Mouse (Mus musculus) midbrain, embryonic 14.5 days (tissue): ENCODE data around the gene Polr3c. TPM values are rescaled to one million over a fixed set of nuclear protein-coding genes. Genes with fewer than 3 reads are reported as not detected.
"Not testable (repeated sequence)": the region's sequence is repeated elsewhere in the genome, so short reads cannot be mapped to it uniquely, and the experiment has no call there.

Source experiments
- ATAC-seq: fragments of 200-750 bp; cut with Nextera tagmentation; 2 replicates; pipeline ENCODE4 v1.8.0; 2017; ENCODE audit warnings: moderate number of reproducible peaks, moderate library complexity; ENCODE audit not compliant: low FRiP score, low TSS enrichment
- DNase-seq: peaks from one replicate; pipeline ENCODE4 v3.0.0-alpha.2; 2015
- H3K27ac ChIP-seq: fragments of 300-500 bp; sonication (generic); replicated peaks from 2 replicates; pipeline ENCODE4 v1.5.1; 2014; ENCODE audit warnings: mild to moderate bottlenecking, low read depth, low read length, moderate library complexity
- H3K27me3 ChIP-seq: fragments of 300-500 bp; sonication (generic); 2 replicates; pipeline ENCODE4 v1.6.1; 2014; ENCODE audit warnings: low read length, control low read depth, mixed read lengths; ENCODE audit not compliant: control insufficient read depth, insufficient read depth
- H3K36me3 ChIP-seq: fragments of 300-500 bp; sonication (generic); 2 replicates; pipeline ENCODE4 v1.6.1; 2014; ENCODE audit warnings: low read length, control low read depth; ENCODE audit not compliant: control insufficient read depth, insufficient read depth
- H3K4me1 ChIP-seq: fragments of 300-500 bp; sonication (generic); 2 replicates; pipeline ENCODE4 v1.6.1; 2014; ENCODE audit warnings: mild to moderate bottlenecking, antibody characterized with exemption, low read length, control low read depth; ENCODE audit not compliant: control insufficient read depth, insufficient read depth
- H3K4me2 ChIP-seq: fragments of 300-500 bp; sonication (generic); 2 replicates; pipeline ENCODE4 v1.6.1; 2014; ENCODE audit warnings: mild to moderate bottlenecking, low read length, moderate library complexity
- H3K4me3 ChIP-seq: fragments of 300-500 bp; sonication (generic); replicated peaks from 2 replicates; pipeline ENCODE4 v1.5.1; 2014; ENCODE audit warnings: low read depth, low read length
- H3K9ac ChIP-seq: fragments of 300-500 bp; sonication (generic); replicated peaks from 2 replicates; pipeline ENCODE4 v1.6.1; 2014; ENCODE audit warnings: mild to moderate bottlenecking, low read length, moderate library complexity
- H3K9me3 ChIP-seq: fragments of 300-500 bp; sonication (generic); 2 replicates; pipeline ENCODE4 v1.6.1; 2016; ENCODE audit warnings: low read length, control low read depth, mixed read lengths; ENCODE audit not compliant: control insufficient read depth
- WGBS: fragments of 180-500 bp; shearing (Covaris S2); extraction: QIAGEN DNeasy Blood & Tissue Kit; methylation state at CpG from one replicate; pipeline ENCODE4 v1.1.7; 2014; 5-methylcytosine and 5-hydroxymethylcytosine counted together
- polyA plus RNA-seq: library from polyadenylated mRNA; unstranded; fragments of >200 nt; fragmentation: Nextera tagmentation; extraction: Ambion mirVana; gene quantifications from 2 replicates; pipeline ENCODE4 v1.2.1, GENCODE M21; 2014

Gene Polr3c
- polyA plus RNA-seq, 1 experiment from 2014 or later: 28.7 TPM

DNA sequence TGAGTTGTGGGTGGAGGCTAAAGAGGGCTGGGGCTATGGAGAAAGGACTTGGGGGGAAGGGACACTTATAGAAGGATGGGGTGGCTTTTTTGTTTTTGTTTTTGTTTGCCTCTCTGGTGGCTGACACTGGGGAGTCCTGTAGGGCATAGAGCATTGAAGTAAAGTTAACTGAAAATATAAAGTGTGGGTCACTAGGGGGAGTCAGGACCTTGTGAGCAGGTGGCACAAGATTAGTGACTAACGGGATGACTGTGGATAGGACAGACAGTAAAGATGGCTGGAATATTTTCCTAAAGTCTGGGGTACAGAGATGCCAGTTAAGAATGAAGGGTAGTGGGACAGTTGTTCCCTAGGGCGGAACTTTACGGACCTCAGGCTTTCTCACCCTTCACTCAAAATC, 37.1 kb downstream of the Polr3c start:
- DNase-seq: no peak
- ATAC-seq: no peak
- no peak overlapping the region for H3K9ac ChIP-seq
- H3K4me2 ChIP-seq: no peak overlapping the region
- WGBS: 52% methylated on average over 3 of the region's 3 CpGs
- H3K36me3 ChIP-seq: no peaks in the 10 kb centered on the region
- H3K27me3 ChIP-seq: no peaks in the 10 kb centered on the region
- no peak overlapping the region for H3K27ac ChIP-seq
- 0 out of 2 replicates have a peak, but pooled peaks cover 4% of the 10 kb centered on the region for H3K4me1 ChIP-seq
- no peak overlapping the region for H3K4me3 ChIP-seq
- no peaks in the 10 kb centered on the region for H3K9me3 ChIP-seq

DNA sequence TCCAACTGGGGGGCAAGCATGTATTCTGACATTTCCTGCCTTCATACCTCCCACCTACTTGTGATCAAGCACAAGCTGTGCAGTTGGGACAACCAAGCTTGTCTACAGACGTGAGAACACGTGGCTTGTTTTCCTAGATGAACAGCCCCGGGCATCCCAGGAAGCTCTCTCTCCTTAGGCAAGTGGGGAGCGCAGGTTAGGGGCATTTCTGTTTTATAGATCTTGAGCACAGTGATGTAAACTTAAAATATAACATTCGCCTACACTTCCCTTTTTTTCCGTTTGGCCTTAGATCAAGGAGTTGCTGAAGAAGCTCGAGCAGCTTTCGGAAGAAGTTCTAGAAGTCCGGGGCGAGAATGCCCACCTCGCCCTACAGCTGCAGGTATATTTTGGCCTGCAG, 38.6 kb downstream of the Polr3c start:
- H3K4me1 ChIP-seq: 0 out of 2 replicates have a peak, but pooled peaks cover 4% of the 10 kb centered on the region
- H3K27me3 ChIP-seq: no peaks in the 10 kb centered on the region
- WGBS: 89% methylated on average over 11 of the region's 11 CpGs
- H3K4me3 ChIP-seq: no peak overlapping the region
- no peaks in the 10 kb centered on the region for H3K9me3 ChIP-seq
- no peaks in the 10 kb centered on the region for H3K36me3 ChIP-seq
- H3K4me2 ChIP-seq: no peak overlapping the region
- ATAC-seq (no peak), DNase-seq (no peak)
- H3K27ac ChIP-seq: no peak overlapping the region
- no peak overlapping the region for H3K9ac ChIP-seq

DNA sequence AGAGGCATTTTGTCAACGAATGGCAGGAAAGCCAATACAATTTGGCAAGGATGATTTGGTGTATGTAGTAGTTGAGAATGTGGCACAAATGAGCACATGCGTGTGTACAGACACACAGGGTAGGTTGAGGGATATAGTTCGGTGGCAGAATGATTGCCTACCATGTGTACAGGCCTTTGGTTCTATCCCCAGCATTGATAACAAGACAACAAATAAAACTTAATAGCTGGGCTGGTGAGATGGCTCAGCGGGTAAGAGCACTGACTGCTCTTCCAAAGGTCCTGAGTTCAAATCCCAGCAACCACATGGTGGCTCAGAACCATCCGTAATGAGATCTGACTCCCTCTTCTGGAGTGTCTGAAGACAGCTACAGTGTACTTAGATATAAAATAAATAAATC, 41.4 kb downstream of the Polr3c start:
- H3K9me3 ChIP-seq, H3K27me3 ChIP-seq, DNase-seq, H3K4me1 ChIP-seq, H3K9ac ChIP-seq, H3K4me3 ChIP-seq, H3K36me3 ChIP-seq, ATAC-seq, H3K4me2 ChIP-seq, H3K27ac ChIP-seq: not testable (repeated sequence)
- 93% methylated on average over 5 of the region's 5 CpGs for WGBS

DNA sequence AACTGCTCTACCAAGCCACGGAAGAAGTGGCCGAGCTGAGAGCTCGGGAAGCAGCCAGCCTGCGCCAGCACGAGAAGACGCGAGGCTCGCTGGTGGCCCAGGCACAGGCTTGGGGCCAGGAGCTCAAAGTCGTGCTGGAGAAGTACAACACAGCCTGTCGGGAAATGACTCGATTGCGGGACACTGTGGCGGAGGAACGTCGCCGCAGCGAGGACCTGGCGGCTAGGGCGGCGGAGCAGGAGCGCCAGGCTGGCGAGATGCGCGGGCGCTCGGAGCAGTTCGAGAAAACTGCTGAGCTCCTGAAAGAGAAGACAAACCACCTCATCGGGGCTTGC, 42.6 kb downstream of the Polr3c start:
- DNase-seq (peak; percentile 26), ATAC-seq (no peak)
- Histone ChIP-seq H3K27me3 (no peaks in the 10 kb centered on the region; the same call in 1 of the 2 replicates), H3K36me3 (no peaks in the 10 kb centered on the region), H3K4me2 (peak overlapping the region; percentile 35), H3K4me1 (no peaks in the 10 kb centered on the region), H3K4me3 (no peak overlapping the region), H3K9me3 (no peaks in the 10 kb centered on the region), H3K9ac (0 out of 2 replicates have a peak overlapping the region, but pooled peaks have one; percentile 7), H3K27ac (no peak overlapping the region)
- WGBS: 40% methylated on average over 28 of the region's 28 CpGs

DNA sequence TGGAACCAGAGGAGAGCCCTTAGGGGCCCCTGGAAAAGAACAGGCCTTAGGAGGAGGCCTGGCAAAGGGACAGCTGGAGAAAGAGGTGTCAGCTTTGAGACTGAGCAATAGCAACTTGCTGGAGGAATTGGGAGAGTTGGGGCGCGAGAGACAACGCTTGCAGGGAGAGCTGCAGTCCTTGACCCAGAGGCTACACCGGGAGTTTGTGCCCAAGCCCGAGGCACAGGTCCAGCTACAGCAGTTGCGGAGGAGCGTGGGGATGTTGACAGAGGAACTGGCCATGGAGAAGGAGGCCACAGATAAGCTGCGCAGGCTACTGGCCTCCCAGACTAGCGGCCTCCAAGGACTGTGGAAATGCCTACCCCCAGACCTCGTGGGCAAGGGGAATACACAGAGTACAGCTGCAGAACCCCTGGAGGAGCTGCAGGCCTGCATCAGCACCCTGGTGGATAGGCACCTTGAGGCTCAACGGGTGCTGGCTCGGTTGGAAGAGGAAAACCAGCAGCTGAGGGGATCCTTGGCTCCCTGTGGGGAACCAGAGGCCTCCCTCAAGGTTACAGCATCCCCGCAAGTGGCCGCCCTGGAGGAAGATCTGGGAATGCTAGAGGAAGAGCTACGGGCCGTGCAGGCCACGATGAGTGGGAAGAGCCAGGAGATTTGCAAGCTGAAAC, 43.1 kb downstream of the Polr3c start:
- DNase-seq: no peak
- Histone ChIP-seq H3K9me3 (no peaks in the 10 kb centered on the region), H3K4me3 (no peak overlapping the region), H3K9ac (no peak overlapping the region), H3K4me2 (peak overlapping the region; percentile 35), H3K27me3 (no peaks in the 10 kb centered on the region; the same call in 1 of the 2 replicates), H3K27ac (no peak overlapping the region), H3K36me3 (no peaks in the 10 kb centered on the region), H3K4me1 (no peaks in the 10 kb centered on the region)
- no peak for ATAC-seq
- 63% methylated on average over 17 of the region's 17 CpGs for WGBS

DNA sequence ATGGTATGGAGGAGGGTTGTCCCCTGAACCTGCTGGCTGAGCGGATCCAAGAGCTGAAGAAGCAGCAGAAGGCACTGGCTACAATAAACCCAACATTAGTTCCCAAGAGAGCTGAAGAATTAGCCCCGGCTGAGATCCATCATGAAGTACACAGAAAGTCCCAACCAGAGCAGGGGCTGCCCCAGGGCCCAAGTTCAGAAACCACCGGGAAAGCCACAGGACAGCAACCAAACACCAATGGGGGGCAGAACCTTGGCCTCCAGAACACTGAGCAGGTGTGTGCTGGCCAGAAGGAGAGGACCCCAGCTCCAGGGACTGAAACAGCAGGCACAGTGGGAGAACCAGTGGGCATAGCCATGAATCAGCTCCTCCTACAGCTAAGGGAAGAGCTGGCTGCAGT, 43.9 kb downstream of the Polr3c start:
- no peak overlapping the region for H3K27ac ChIP-seq
- no peaks in the 10 kb centered on the region for H3K4me1 ChIP-seq
- 86% methylated on average over 3 of the region's 3 CpGs for WGBS
- H3K4me2 ChIP-seq: no peak overlapping the region
- no peaks in the 10 kb centered on the region for H3K9me3 ChIP-seq
- no peak for DNase-seq
- no peak overlapping the region for H3K9ac ChIP-seq
- no peak for ATAC-seq
- H3K4me3 ChIP-seq: no peak overlapping the region
- no peaks in the 10 kb centered on the region for H3K36me3 ChIP-seq
- H3K27me3 ChIP-seq: no peaks in the 10 kb centered on the region; the same call in 1 of the 2 replicates

DNA sequence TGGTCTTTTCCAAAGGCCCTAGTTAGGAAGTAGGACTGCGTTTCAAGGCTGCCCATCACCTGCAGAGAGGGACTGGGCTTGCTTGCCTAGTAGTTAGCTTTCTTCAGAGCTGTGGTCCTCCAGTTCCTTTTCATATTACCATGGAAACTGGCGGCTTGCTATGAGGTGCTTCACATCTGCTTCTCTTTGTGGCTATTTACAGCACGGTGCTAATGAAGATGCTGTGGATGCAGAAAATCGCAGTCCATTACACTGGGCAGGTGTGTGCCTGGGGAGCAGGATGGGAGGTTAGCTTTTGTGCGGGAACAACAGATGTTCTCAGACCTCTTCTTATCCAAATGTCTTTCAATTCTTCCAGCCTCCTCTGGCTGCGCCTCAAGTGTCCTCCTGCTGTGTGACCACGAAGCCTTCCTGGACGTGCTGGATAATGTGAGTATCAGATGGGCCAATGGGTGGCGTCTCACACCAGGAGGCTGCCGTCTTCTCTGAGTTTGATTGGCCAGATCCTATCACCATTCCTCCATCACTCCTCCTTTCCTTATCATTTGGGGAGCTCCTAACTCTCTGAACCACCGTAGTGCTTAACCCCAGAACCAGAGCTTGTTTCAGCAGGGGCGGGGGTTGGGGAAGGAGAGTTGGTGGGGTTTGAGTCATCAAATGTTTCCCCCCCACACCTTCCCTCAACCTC, 47.0 kb downstream of the Polr3c start:
- Histone ChIP-seq H3K4me1 (no peaks in the 10 kb centered on the region), H3K4me2 (no peak overlapping the region), H3K9me3 (no peaks in the 10 kb centered on the region), H3K9ac (no peak overlapping the region), H3K36me3 (no peaks in the 10 kb centered on the region), H3K27ac (no peak overlapping the region), H3K27me3 (no peaks in the 10 kb centered on the region; the same call in 1 of the 2 replicates), H3K4me3 (no peak overlapping the region)
- DNase-seq (peak; percentile 40), ATAC-seq (no peak)
- WGBS: 19% methylated on average over 12 of the region's 12 CpGs

DNA sequence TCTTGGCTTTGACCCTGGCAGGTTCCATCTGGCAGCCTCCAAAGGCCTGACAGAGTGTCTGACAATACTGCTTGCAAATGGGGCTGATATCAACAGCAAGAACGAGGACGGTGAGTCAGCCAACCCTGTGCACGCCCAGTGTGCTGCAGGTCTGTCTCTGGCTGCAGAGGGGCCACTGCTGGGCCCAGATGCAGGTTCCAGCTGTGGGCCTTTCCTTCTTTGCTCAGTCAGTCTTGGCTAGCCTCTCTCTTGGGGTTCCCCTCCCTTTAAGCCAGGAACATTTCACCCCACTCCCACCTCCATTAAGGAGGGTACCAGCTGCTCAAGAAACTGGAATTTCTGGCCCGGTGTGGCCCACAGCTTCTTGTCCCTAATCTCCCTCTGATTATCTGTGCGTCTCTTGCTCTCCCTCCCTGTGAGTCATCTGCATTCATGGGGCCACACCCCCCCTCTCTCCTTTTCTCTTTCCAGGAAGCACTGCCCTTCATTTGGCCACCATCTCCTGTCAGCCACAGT, 48.2 kb downstream of the Polr3c start:
- H3K36me3 ChIP-seq: no peaks in the 10 kb centered on the region
- no peak overlapping the region for H3K4me3 ChIP-seq
- no peak for ATAC-seq
- no peak overlapping the region for H3K9ac ChIP-seq
- WGBS: 19% methylated on average over 5 of the region's 5 CpGs
- no peak overlapping the region for H3K4me2 ChIP-seq
- H3K27me3 ChIP-seq: no peaks in the 10 kb centered on the region; the same call in 1 of the 2 replicates
- no peaks in the 10 kb centered on the region for H3K4me1 ChIP-seq
- no peak for DNase-seq
- H3K27ac ChIP-seq: no peak overlapping the region
- no peaks in the 10 kb centered on the region for H3K9me3 ChIP-seq

DNA sequence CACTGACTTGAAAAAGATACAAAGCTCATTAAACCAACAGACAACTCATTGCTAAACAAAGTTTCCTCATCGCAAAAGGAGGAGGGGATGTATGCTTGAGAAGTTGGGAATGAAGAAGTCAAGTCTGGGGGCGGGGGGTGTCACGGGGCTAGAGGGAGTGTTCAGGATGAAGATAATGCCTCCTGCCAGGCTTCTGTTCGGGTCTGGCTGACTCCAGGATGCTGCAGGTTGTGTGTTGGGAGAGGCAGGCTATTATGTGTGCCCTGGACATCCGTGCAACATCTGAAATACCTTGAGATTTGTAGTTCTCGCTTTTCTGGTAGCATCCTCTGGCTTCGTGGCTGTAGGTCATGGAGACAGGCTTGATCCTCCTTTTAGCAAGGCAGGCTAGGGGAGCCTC, 49.0 kb downstream of the Polr3c start:
- ATAC-seq: no peak
- Histone ChIP-seq H3K9ac (no peak overlapping the region), H3K4me2 (no peak overlapping the region), H3K27ac (no peak overlapping the region), H3K4me3 (no peak overlapping the region), H3K4me1 (no peaks in the 10 kb centered on the region), H3K9me3 (no peaks in the 10 kb centered on the region), H3K36me3 (no peaks in the 10 kb centered on the region), H3K27me3 (no peaks in the 10 kb centered on the region; the same call in 1 of the 2 replicates)
- no peak for DNase-seq
- 56% methylated on average over 7 of the region's 7 CpGs for WGBS
